Mouse (Mus musculus) intestine, embryonic 14.5 days (tissue): ENCODE measurements around the gene Gm14409. TPM values are rescaled to one million over a fixed set of nuclear protein-coding genes. Genes with fewer than 3 reads are reported as not detected.

Experiments
- polyA plus RNA-seq: library from polyadenylated mRNA; unstranded; fragments of >200 nt; fragmentation: Nextera tagmentation; extraction: Ambion mirVana; gene quantifications from 2 replicates; pipeline ENCODE4 v1.2.1, GENCODE M21; 2014

Gm14409 gene
- polyA plus RNA-seq, 1 experiment from 2014 or later: not detected

Other genes with a start within 250 kb of the Gm14409 start
- 0.43 TPM in 1 of 2 replicates, not detected in the other for gene Gm14401, start 192.7 kb downstream of the Gm14409 start, polyA plus RNA-seq
- 29.6 and 30.1 TPM in 2 replicates for gene Gm14410, start 60.6 kb downstream of the Gm14409 start, polyA plus RNA-seq
- gene Gm14412, start 57.3 kb upstream of the Gm14409 start, polyA plus RNA-seq: 0.55 and 0.67 TPM in 2 replicates
- 9.2 and 11.0 TPM in 2 replicates for gene Gm14418, start 131.3 kb upstream of the Gm14409 start, polyA plus RNA-seq
- 15.4 and 16.6 TPM in 2 replicates for gene Zfp970, start 197.7 kb upstream of the Gm14409 start, polyA plus RNA-seq
- gene Gm14403, start 231.2 kb upstream of the Gm14409 start, polyA plus RNA-seq: 5.8 and 7.0 TPM in 2 replicates